Mouse (Mus musculus) MEL (cell line): ENCODE results near the gene Itk.

Experiments used
- CHD2 ChIP-seq: IDR thresholded peaks from 2 replicates; pipeline ENCODE4 v1.6.1; 2011; ENCODE audit warnings: low read length, improper control_type of control experiment
- CTCF ChIP-seq, 3 experiments: IDR thresholded peaks in 2 of 3; conservative IDR thresholded peaks in 1 of 3; 2 replicates each; pipeline ENCODE4 v1.5.1; 2011 to 2012; ENCODE audit warnings: low read length in 3 of 3, low read depth in 2 of 3, mild to moderate bottlenecking in 2 of 3, improper control_type of control experiment in 1 of 3, inconsistent platforms in 1 of 3, mixed read lengths in 1 of 3, moderate library complexity in 1 of 3; ENCODE audit not compliant: control insufficient read depth in 1 of 3, insufficient read depth in 1 of 3, poor library complexity in 1 of 3, severe bottlenecking in 1 of 3
- E2F4 ChIP-seq: IDR thresholded peaks from 2 replicates; pipeline ENCODE4 v1.6.1; 2011; ENCODE audit warnings: low read depth, low read length, improper control_type of control experiment, borderline replicate concordance
- MAFK ChIP-seq: IDR thresholded peaks from 2 replicates; pipeline ENCODE4 v1.6.1; 2011; ENCODE audit warnings: low read depth, mild to moderate bottlenecking, low read length, improper control_type of control experiment, borderline replicate concordance
- MAX ChIP-seq: IDR thresholded peaks from 2 replicates; pipeline ENCODE4 v1.6.1; 2011; ENCODE audit warnings: low read length, improper control_type of control experiment
- MYC ChIP-seq: IDR thresholded peaks from 2 replicates; pipeline ENCODE4 v1.6.1; 2011; ENCODE audit warnings: low read depth, mild to moderate bottlenecking, low read length, improper control_type of control experiment, moderate library complexity
- POLR2A ChIP-seq, 2 experiments: IDR thresholded peaks; 2 replicates each; pipeline ENCODE4 v1.6.1; 2011 to 2012; ENCODE audit warnings: low read length in 2 of 2, mild to moderate bottlenecking in 2 of 2, control low read depth in 1 of 2, improper control_type of control experiment in 1 of 2, low read depth in 1 of 2, moderate library complexity in 1 of 2; ENCODE audit not compliant: control insufficient read depth in 1 of 2, insufficient read depth in 1 of 2, poor library complexity in 1 of 2
- ZKSCAN1 ChIP-seq: IDR thresholded peaks from 2 replicates; pipeline ENCODE4 v1.6.1; 2012; ENCODE audit warnings: low read depth, mild to moderate bottlenecking, inconsistent platforms, low read length, improper control_type of control experiment, moderate library complexity

DNA sequence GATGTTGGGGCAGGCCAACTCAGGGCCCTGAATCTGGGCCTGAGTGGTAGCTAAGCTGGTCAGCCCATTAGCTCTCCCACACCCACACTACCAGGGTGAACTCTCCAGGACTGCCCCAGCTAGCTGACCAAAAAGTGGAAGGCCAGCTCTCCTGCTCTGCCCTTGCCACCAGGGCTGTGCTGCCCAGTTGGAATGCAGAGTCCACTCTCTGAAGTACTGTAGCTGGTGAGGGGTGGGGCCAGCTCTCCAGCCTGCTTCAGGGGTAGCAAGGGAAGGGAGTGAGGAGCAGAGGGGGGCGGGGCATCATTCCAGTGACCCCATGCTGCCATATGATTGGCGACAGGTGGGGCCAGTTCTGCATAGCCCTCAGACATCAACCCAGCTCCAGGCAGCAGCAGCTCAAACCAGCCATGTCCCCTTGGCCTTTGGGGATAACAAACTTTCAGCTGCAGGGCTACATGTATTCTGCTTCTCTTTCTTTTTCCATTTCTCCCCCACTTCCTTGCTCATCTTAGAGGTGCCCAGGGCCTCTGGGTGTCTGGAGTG is 20.8 kb upstream of the Itk start:
- TF ChIP-seq CTCF (IDR thresholded peaks at IDR 0.05 in 2 of 3, conservative IDR thresholded peaks at IDR 0.05 in 1 of 3; ENCODE audit: control insufficient read depth in 1 of 3, insufficient read depth in 1 of 3, low read depth in 2 of 3, low read length in 3 of 3, poor library complexity in 1 of 3, severe bottlenecking in 1 of 3) (no peak), MAFK (no peak), POLR2A (IDR thresholded peaks at IDR 0.05; ENCODE audit: control insufficient read depth in 1 of 2, insufficient read depth in 1 of 2, low read depth in 1 of 2, low read length in 2 of 2, poor library complexity in 1 of 2) (no peak), E2F4 (no peak), ZKSCAN1 (no peak), MYC (no peak), CHD2 (no peak), MAX (no peak)
